Mouse (Mus musculus): ENCODE data around the gene Mkrn2os.

The Mkrn2os gene

DNA sequence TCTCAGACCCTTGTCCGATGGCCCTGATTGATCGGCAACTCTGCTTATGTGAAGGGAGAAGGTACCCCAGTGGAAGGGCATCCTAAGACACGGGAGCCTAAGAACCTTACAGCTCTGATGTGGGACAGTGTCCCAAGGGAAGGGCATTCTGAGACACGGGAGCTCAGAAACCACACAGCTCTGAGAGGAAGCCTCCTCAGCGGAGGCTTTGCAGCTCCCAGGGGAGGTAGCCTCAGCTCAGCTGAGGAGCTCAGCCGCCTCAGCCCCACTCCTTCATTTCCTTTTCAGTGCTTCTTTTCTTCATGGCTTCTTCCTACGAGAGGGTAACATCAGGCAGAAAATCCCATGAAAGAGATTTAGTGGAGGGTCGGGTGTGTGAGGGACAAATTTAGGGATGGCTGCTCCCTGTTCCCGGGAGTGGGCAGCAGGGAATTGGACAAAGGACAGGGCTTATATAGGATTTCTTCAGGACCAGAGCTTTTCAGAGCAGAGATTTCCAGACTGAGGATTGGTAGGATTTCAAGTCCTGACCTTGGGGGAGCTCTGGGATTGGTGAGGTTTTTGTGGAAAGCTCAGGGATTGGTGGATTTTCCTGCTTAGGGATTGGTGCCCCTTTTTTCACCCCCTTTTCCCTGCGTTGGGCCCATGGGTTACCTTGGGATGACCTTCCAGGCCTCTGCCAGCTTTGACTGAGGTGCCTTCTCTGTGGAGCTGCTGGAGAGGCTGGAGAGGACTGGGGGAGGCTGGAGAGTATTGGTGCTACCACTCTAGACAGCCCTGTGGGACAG, 9.9 kb downstream of the Mkrn2os start:
- DNase-seq (ENCODE audit: extremely low spot score, low spot score) = no peak

DNA sequence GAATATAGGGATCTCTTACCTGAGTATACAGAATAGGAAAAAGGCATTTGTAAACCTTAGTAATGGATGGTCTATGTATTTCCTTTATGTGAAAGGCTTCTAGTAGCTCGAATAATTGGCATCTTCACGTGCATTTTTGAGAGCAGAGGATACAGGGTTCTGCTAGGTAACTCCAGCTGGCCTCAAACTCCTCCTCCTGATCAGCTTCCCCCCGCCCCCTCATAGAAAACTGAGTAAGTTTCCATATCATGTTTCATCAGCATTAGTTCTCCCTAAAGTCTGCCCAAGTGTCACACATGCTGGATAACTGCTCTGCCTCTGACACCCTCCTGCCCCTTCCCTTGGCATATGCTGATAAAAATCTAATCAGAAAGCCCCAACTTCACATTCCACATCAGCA, 11.6 kb downstream of the Mkrn2os start:
- no peak for DNase-seq (ENCODE audit: extremely low spot score, low spot score)

DNA sequence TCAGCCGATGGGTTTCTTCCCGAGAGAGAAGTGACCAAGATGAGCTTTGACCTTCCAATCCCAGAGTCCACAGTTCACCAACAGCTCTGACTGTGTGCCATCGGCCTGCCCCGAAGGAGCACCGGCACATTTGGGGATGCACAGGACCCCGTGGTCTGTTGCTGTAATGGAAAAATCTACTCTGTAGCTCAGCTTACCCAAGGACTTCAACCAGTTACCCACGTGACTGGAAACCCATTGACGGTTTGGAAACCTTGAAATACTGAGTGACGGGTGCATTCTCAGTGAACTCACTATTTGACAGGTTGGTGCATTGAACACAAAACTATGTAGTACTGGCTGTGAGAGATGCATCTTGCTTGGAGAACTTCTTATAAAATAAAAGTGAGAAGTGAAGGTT, 14.4 kb downstream of the Mkrn2os start:
- no peak for DNase-seq (ENCODE audit: extremely low spot score, low spot score)

DNA sequence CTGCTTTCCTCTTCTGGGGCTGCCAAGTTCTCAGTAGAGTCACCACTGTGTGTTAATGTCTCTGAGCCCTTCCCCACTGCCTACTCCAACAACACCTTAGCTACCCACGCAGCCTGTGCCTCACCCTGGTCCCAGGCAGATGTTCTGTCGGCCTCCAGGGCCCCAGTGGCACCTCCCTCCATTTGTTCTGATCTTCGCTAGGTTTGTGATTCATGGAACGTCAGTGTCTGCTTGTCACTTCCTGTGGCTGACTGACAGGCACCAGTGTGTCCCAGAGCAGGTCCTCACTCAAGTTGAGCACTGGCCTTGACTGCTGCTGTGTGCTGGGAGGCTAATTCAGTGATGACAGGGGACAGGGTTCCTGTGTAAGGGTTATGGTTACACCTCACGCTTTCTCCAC, 15.0 kb downstream of the Mkrn2os start:
- DNase-seq (ENCODE audit: extremely low spot score, low spot score) = no peak

DNA sequence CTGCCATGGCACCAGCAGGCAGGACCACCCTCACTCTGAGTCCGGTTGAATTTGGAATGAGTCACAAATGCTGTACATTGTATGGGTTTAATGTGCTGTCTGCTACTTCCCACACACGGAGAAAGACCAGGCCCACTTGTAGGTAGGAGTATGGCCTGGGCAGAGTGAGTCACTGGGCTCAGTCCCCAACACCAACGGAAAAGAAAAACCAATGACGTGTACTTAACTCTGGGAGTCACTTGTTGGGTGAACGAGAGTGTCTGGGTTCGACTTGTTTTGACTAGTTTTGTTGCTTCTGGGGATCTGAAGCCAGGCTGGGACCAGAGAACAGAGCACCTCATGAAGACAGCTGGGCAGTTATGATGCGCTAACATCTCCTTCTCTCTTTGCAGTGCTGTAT, 18.2 kb downstream of the Mkrn2os start:
- no peak for DNase-seq (ENCODE audit: extremely low spot score, low spot score)

DNA sequence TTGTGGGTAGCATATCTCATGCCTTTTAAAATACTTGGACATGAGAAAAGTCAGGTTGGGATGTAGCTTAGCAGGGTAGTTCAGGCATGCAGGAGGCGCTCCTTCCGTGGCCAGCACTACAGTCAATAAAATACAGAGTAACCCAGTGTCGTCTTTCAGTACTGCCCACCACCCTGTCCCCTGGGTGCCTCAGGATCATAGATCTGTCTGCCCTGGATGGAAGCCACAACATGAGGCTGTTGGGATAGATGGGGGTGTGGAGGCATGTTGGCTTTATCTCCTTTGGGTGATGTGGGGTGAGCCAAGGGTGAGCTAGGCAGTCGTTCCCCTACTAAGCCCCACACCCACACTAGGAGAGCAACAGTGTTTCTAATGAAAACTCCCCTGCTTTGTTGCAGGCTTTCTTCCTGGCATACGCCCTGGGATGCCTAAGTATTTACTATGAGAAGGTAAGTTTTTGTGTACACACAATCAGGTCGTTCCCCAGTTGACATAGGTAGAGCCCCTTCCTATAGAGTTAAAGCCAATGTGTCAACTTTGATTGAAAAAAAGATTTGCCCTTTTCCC, 26.8 kb downstream of the Mkrn2os start:
- DNase-seq (ENCODE audit: extremely low spot score, low spot score) = no peak

DNA sequence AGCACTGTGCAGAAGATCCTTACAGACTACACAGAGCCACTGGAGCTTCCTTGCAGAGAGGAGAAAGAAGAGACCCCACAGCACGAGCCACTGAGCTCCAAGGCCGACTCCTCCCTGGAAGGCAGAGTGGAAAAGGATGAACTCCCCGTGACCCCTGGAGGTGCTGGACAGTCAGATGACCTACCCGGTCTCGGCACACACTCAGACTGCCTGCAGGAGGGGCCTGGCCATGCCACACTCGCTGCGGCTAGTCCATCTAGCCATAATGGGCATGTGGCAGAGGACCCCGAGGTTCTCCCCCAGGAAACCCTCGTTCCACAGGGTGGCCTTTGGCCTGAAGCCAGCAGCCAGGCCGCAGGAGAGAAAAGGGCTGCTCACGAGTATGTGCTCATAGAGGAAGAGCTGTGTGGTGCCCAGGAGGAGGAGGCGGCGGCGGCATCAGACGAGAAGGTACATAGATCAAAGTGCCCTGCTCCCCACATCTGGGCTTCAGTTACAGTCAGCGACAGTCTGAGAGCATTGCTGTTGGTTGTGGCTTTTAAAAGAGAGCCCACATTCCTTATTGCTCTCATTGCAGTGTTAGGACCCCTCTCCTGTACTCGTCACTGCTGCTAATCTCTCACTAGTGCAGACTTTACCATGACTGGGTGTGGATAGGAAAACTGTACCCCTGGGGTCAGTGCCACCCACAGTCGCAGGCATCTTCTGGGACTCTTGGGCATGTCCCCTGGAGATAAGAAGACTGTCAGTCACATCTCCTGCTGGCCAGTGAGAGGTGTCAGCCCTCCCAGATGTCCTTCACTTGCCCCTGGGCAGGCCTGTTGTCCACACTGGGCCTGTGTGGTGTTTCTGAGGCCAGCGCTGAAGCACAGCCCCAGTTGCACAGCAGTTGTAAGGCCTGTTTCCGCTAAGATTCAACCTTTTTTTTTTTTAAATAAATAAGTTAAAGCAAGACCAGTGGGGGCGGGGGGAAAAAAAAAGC, 32.4 kb downstream of the Mkrn2os start:
- DNase-seq (ENCODE audit: extremely low spot score, low spot score) = peak; percentile 25

DNA sequence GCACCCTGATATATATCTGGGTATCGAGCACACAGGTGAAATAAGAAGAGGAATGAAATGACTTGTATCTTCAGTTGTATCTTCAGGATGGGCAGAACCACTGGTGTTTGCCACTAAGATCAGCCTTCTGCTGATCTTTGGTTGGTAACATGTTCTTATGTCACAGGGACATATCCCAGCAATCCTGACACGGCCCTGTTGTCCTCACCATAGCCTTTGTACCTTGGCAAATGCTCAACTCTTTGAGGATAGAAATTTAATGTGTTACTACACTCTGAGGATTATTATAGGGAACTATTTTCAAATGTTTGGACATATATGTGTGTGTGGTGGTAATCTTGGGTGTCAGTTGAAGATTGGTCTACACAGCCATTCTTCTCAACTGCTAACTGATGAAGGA, 34.2 kb downstream of the Mkrn2os start:
- DNase-seq (ENCODE audit: extremely low spot score, low spot score) = no peak

DNA sequence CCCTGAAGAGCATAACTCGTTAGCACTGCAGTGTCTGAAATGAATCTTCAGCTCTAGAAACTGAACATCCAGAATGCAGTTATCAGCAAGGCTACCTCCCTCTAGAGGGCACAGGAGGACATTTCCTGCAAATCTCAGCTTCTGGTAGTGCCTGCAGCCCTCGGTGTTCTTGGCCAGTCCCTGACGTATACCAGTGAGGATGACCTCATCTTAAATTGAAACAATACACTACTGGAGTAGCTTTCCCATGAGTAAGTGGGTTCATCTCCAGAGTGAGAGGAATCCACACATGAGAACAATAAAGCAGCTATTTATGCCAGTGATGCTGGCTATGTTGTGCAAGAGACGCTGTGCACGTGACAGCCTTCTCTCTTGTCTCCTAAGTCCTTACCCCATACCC, 36.9 kb downstream of the Mkrn2os start:
- DNase-seq (ENCODE audit: extremely low spot score, low spot score) = no peak

DNA sequence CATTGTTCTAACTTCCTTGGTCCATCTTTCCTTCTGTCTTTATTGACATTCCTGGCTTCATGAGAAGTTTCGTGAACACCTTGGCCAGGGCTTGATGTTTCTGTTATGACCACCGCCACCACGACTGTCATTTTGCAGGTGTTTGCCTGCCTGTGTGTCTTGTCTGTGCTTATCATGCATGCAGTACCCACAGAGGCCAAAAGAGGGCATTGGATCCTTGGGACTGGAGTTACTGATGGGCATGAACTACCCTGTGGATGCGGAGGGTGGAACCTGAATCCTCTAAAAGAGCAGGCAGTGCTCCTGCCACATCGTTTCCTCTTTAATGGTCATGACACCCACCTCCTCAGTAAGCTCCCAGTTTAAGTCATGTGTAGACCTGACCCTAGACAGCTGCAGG, 46.1 kb downstream of the Mkrn2os start:
- peak; percentile 44 for DNase-seq (ENCODE audit: extremely low spot score, low spot score)

DNA sequence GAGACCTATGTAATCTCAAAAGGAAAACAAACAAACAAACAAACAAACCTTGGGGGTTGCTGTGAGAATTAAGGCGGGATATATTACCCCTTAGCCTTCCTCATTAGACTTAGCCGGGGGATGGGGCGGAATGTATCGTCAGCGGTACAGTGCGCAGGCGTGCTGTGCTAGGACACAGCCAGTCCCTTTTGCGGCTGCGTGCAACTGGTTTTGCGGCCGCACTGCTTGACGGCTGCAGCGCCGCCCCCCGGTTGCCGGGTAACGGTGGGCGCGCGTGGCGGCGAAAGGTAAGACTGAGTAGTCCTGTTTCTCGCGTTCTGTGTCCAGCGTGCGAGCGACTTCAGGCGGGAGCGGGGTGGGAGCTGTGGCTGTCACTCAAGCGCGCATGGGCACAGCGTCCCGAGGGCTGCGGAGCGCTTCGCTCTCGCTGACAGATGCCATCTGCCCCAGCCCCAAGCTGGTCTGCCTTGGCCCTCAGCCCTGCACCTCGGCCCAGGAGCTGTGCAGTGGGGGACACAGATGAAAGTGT, 47.9 kb downstream of the Mkrn2os start, which contains the start of gene Tsen2:
Tsen2 (plus strand) TSS at position 223 of the 529 bp plus-strand sequence.
- DNase-seq (ENCODE audit: extremely low spot score, low spot score) = peak; percentile 99

DNA sequence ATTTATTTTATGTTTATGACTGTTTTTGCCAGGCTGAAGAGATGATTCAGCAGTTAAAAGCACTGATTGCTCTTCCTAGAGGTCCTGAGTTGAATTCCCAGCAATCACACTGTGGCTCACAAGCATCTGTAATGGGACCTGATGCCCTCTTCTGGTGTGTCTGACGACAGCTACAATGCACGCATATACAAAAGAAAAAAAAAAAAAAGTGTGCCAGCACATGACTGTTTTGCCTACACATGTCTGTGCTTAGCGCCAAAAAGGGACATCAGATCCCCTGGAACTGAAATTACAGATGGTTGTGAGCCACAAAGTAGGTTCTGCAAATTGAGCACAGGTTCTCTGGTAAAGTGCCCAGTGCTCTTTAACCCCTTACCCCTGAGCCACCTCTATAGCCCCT, 50.0 kb downstream of the Mkrn2os start:
- no peak for DNase-seq (ENCODE audit: extremely low spot score, low spot score)

DNA sequence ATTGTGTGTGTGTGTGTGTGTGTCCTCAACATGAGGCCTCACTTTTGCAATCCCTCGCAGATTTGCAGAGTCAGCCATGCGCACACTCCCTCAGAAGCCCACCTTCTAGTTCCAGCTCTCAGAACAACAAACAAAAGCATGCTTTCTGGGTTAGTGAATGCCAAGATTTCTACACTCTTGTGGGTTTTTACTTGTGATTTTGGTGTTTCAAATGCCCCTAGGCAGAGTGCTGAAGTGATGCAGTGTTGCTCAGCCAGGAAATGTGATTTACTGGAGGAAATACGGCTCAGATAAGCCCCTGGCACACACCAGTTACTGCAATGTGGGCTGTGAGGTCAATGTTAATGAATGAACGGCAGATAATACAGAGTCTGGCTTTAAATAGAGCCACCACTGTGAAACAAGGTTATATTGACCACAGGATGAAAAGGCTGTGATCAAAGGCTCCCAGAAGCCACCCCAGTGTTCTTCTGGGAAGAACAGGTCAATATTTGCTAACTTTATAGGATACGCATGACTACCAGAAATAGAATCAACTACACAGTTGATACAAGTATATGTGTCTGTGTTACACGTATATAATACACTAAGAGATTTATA, 50.6 kb downstream of the Mkrn2os start:
- no peak for DNase-seq (ENCODE audit: extremely low spot score, low spot score)

DNA sequence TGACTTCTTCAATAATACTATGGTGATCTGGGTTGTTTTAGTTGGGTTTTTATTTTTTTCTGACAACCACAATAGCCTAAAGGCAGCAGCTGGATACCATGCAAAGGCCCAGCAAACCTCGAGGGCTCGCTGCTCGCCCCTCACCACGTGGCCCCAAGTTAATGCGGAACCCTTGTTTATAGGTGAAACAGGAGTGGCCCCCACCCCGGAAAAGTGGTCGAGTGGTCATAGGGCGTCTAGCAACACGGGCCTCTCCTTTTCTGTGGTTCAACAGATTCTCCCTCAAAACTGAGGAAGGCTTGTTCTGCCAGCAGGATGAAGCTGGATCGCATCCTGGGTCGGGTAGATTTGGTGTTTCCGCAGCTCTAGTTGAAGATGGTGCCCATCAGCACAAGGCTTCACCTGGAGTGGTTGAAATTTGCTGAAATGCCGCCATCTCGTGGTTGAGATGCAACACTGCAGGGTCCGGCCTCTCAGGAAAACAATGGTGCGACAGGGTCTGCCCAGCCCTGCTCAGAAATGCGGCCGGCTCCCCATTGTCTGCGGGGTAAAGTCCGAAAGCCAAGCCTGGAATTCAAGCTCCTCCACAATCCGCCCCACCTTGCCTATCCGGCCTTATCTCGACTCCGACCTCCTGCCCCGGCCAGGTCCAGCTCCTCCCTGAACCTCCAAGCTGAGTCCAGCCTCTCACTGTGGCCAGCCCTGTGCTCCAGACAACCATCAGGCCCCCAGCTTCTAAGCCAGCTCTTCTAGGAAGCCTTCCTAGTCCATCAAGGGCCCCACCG, 53.5 kb downstream of the Mkrn2os start:
- DNase-seq (ENCODE audit: extremely low spot score, low spot score) = peak; percentile 94

DNA sequence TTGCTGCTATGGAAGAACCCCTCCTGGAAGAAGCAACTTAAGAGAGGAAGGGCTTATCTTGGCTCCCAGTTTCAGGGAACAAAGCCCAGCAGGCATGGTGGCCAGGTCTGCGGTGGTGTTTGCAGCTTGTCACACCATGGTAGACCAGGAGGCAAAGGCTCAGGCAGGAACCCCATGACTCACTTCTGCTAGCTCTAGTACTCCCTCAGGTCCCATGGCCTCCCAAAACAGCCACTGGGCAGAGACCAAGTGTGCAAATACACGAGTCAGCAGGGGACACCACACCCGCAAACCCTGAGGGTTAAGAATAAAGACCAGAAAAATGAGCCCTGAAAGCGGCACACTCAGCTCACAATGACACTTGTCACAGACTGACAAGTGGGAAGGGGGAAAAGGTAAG, 56.2 kb downstream of the Mkrn2os start:
- no peak for DNase-seq (ENCODE audit: extremely low spot score, low spot score)

DNA sequence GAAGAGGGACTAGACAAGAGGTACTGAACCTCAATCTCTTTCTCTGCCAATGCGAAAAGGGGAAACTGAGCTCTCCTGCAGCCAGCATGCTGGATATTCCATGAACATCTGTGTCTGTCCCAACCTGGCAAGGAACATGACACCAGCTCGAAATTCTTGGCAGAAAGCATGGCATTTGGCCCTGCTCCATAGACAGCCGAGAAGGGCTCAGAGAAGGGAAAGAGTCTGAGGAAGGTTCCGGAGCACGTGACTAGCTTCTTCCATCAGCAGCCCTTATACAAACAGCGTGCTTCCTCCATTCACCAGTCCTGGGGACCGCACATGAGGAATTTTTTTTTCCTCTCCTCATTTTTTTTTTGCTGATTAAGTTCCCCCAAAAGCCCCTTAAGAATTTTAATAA, 57.8 kb downstream of the Mkrn2os start:
- DNase-seq (ENCODE audit: extremely low spot score, low spot score) = no peak
